Mouse (Mus musculus) forebrain, embryonic 13.5 days (tissue): ENCODE data around the gene Tchp. TPM values are rescaled to one million over a fixed set of nuclear protein-coding genes. Genes with fewer than 3 reads are reported as not detected.

ENCODE experiments used
- ATAC-seq: fragments of 200-750 bp; cut with Nextera tagmentation; 2 replicates; pipeline ENCODE4 v1.8.0; 2017
- H3K27ac ChIP-seq: fragments of 300-500 bp; sonication (generic); 2 replicates; pipeline ENCODE4 v1.5.1; 2015; ENCODE audit warnings: inconsistent platforms, mild to moderate bottlenecking, moderate library complexity
- H3K27me3 ChIP-seq: fragments of 300-500 bp; sonication (generic); 2 replicates; pipeline ENCODE4 v1.6.1; 2015; ENCODE audit warnings: mild to moderate bottlenecking, inconsistent platforms
- H3K36me3 ChIP-seq: fragments of 300-500 bp; sonication (generic); 2 replicates; pipeline ENCODE4 v1.6.1; 2015; ENCODE audit warnings: mild to moderate bottlenecking, inconsistent platforms; ENCODE audit not compliant: poor library complexity, severe bottlenecking
- H3K4me1 ChIP-seq: fragments of 300-500 bp; sonication (generic); 2 replicates; pipeline ENCODE4 v1.6.1; 2015; ENCODE audit warnings: inconsistent platforms
- H3K4me2 ChIP-seq: fragments of 300-500 bp; sonication (generic); 2 replicates; pipeline ENCODE4 v1.6.1; 2015; ENCODE audit warnings: inconsistent platforms, mild to moderate bottlenecking, moderate library complexity
- H3K4me3 ChIP-seq: fragments of 300-500 bp; sonication (generic); 2 replicates; pipeline ENCODE4 v1.5.1; 2015; ENCODE audit warnings: mild to moderate bottlenecking, inconsistent platforms
- H3K9ac ChIP-seq: fragments of 300-500 bp; sonication (generic); 2 replicates; pipeline ENCODE4 v1.6.1; 2015; ENCODE audit warnings: mild to moderate bottlenecking, inconsistent platforms
- H3K9me3 ChIP-seq: fragments of 300-500 bp; sonication (generic); replicated peaks from 2 replicates; pipeline ENCODE4 v1.6.1; 2016; ENCODE audit warnings: inconsistent platforms
- WGBS: fragments of 180-500 bp; shearing (Covaris S2); methylation state at CpG from one replicate; pipeline ENCODE4 v1.1.7; 2015; 5-methylcytosine and 5-hydroxymethylcytosine counted together
- polyA plus RNA-seq: library from polyadenylated mRNA; unstranded; fragments of >200 nt; fragmentation: Nextera tagmentation; extraction: Ambion mirVana; gene quantifications from 2 replicates; pipeline ENCODE4 v1.2.1, GENCODE M21; 2015

The Tchp gene
- polyA plus RNA-seq, 1 experiment from 2014 or later, result 22.6 TPM

DNA sequence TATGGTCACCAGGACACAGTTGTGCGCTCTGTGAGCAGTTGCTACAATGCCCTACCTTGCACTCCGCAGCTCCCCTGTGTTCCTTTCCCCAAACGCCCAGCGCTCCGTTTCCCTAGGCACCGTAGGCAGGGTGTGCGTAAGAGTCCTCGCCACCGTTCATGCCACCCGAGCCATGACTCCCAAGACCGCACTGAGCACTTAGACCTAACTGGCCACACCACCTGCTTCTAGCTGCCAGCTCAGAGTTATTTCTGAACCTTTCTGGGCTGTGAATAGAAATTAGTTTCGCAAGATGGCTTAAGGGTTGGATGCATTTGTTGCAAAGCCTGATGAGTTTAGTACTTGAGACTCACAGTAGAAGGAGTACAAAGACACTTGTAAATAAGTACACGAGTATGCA lies 15.3 kb downstream of the Tchp start:
- H3K36me3 ChIP-seq, result peaks cover 88% of the 10 kb centered on the region
- no peak for ATAC-seq

DNA sequence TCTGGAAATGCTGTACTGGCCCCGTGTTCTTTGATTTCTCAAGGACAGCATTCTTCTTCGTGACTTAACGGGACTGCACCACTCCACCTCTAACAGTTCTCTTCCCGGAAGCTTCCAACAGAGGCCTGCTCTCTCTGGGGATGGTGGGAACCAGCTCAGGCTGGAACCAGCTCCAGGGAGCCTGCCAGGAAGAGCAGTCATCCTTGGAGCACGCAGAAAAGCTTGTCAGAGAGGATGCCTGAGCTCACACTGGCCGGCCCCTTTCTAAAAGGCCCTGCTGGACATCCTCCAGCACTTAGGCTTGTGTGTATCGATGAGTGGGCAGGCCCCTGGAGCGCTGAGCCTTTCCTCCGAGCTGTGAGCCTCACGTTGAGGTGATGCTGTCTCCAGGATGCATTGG lies 20.6 kb downstream of the Tchp start:
- Histone ChIP-seq H3K9ac (no peak overlapping the region; the same call in 1 of the 2 replicates), H3K4me1 (no peaks in the 10 kb centered on the region), H3K36me3 (peaks cover 87% of the 10 kb centered on the region), H3K27me3 (no peaks in the 10 kb centered on the region), H3K4me3 (no peak overlapping the region), H3K27ac (no peak overlapping the region), H3K9me3 (0 out of 2 replicates have a peak, but pooled peaks cover 6% of the 10 kb centered on the region), H3K4me2 (no peak overlapping the region)
- ATAC-seq, result no peak
- 89% methylated on average over 10 of the region's 10 CpGs for WGBS

More for the DNA sequence above, 15.3 kb downstream of the Tchp start:
- Histone ChIP-seq H3K4me1 (no peaks in the 10 kb centered on the region), H3K9ac (no peak overlapping the region), H3K27me3 (no peaks in the 10 kb centered on the region), H3K4me3 (no peak overlapping the region), H3K9me3 (0 out of 2 replicates have a peak, but pooled peaks cover 6% of the 10 kb centered on the region), H3K4me2 (no peak overlapping the region), H3K27ac (no peak overlapping the region)
- 93% methylated on average over 13 of the region's 13 CpGs for WGBS

DNA sequence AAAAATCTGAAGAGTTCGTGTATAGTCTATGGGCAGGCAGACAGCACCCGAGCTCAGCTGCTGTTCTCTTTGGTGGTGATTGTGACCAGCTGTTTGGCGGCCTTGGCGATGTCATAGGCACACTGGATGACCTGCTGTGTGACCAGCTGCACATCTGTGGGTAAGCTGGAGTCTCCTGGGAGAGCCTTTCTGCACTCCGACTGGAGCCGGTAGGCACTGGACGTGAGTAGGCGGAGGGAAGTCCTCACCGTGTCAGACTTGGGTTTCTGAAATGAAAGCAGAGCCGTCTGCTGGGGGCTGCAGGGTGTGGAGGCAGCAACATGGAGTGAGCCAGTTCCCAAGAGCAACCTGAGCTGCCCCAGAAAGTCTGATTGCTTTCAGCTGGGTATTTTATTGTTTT lies 22.6 kb downstream of the Tchp start:
- H3K36me3 ChIP-seq, result peaks cover 90% of the 10 kb centered on the region
- ATAC-seq, result no peak
- H3K4me3 ChIP-seq, result no peak overlapping the region
- 80% methylated on average over 10 of the region's 10 CpGs for WGBS
- no peak overlapping the region for H3K27ac ChIP-seq
- H3K4me1 ChIP-seq, result no peaks in the 10 kb centered on the region
- no peaks in the 10 kb centered on the region for H3K27me3 ChIP-seq
- no peak overlapping the region for H3K9ac ChIP-seq
- H3K4me2 ChIP-seq, result no peak overlapping the region
- no peaks in the 10 kb centered on the region for H3K9me3 ChIP-seq

DNA sequence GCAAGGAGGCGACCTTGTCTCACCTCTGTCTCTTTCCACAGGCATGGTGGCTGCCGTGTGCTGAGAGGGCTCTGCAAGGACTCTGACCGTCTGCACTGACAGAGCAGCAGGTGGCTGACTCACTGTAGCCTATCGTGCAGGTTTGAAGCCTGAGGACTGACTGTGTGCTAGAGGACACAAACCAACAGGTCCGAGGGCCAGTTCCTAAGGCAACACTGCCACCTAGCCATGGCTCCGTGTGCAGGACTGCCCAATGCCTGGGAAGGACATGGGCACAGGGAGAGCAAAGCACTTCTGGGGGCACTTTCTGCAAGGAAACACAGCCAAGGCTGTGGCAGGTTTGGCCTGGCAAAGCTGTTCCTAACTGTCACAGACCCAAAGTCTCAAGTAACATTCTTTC lies 23.9 kb downstream of the Tchp start:
- H3K9ac ChIP-seq, result no peak overlapping the region
- H3K4me3 ChIP-seq, result no peak overlapping the region
- no peak overlapping the region for H3K27ac ChIP-seq
- peaks cover 90% of the 10 kb centered on the region for H3K36me3 ChIP-seq
- H3K27me3 ChIP-seq, result no peaks in the 10 kb centered on the region
- no peaks in the 10 kb centered on the region for H3K4me1 ChIP-seq
- WGBS, result 66% methylated on average over 6 of the region's 6 CpGs
- no peaks in the 10 kb centered on the region for H3K9me3 ChIP-seq
- H3K4me2 ChIP-seq, result no peak overlapping the region
- ATAC-seq, result no peak

DNA sequence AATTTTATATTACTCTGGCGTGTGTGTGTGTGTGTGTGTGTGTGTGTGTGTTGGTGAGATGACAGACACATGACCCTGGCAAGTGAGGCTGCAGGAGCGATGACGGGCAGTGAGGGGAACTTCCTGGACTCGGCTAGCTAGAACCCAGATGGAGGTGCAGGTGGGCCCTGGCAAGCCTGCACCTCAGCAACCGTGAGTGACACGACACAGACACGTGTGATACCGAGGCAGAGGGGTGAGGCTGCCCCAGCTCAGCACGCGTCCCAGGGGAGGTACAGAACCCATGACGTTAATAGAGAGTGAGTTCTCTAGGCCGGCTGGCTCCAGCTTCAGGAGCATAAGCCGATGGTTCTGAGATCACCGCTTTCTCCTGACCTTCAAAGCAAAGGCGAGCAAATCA lies 24.4 kb downstream of the Tchp start:
- no peak for ATAC-seq
- no peak overlapping the region for H3K4me2 ChIP-seq
- H3K9me3 ChIP-seq, result no peaks in the 10 kb centered on the region
- no peak overlapping the region for H3K4me3 ChIP-seq
- H3K9ac ChIP-seq, result no peak overlapping the region
- WGBS, result 95% methylated on average over 15 of the region's 15 CpGs
- H3K4me1 ChIP-seq, result no peaks in the 10 kb centered on the region
- H3K36me3 ChIP-seq, result peaks cover 94% of the 10 kb centered on the region
- H3K27ac ChIP-seq, result no peak overlapping the region
- no peaks in the 10 kb centered on the region for H3K27me3 ChIP-seq

DNA sequence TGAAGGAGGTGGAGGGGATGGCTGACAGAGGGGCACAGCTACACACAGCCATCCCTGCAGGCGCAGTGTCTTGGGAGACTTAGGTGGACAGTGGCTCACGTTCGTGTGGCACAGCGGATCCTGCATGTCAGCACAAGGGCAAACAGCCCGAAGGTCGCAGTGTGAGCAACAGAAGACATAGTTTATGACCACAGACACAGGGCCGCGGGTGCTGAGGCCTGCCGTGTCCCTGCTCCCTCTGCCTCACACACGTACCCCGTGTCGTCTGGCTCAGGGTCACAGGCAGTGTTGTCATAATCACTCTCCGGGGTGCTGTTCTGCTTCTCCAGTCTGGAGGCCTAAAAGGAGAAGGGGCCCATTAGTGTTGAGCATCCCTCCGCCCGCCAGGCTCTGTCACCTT lies 26.0 kb downstream of the Tchp start:
- peaks cover 96% of the 10 kb centered on the region for H3K36me3 ChIP-seq
- H3K9ac ChIP-seq, result no peak overlapping the region
- no peaks in the 10 kb centered on the region for H3K9me3 ChIP-seq
- H3K4me2 ChIP-seq, result no peak overlapping the region
- no peaks in the 10 kb centered on the region for H3K27me3 ChIP-seq
- no peak overlapping the region for H3K27ac ChIP-seq
- 95% methylated on average over 15 of the region's 15 CpGs for WGBS
- H3K4me1 ChIP-seq, result no peaks in the 10 kb centered on the region
- no peak for ATAC-seq
- no peak overlapping the region for H3K4me3 ChIP-seq

DNA sequence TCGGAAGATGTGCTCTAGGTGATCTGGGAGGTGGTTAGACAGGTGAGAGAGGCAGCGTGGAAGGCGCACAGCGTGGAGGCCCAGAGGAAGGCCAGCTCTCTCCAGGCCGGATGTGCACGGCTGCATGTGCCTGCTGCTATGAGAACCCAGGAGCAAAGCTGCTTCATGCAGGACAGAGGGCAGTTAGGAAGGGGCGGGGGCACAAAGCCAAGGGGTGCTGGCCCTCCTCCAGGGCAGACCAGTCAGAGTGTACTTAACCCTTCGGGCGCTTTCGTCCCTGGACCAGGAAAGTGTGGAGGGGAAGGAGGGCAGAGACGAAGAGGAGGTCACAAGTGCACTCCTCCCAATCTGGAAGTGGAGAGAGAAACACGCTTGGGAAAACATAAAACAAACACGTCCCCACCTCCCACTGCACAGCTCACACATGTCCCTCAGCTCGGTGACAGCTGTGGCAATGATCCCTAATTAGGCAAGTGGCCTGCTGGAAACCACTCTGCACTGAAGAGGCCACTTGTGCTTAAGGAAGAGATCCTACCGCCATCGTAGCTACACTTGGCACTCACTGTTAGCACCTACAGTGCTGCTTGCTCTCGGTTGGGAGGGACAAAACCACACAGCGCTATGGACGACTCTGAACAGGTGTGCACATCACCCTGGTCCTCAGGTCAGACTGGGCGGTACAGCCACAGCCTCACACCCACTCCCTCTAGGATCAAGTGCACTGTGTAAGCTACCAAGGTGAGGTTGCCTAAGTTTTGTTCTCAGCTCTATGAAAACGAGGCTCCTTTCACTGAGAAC lies 29.7 kb downstream of the Tchp start:
- Histone ChIP-seq H3K4me2 (no peak overlapping the region), H3K4me1 (no peaks in the 10 kb centered on the region), H3K9ac (no peak overlapping the region), H3K27ac (no peak overlapping the region), H3K4me3 (no peak overlapping the region), H3K36me3 (peaks cover 92% of the 10 kb centered on the region), H3K27me3 (no peaks in the 10 kb centered on the region), H3K9me3 (no peaks in the 10 kb centered on the region)
- WGBS, result 86% methylated on average over 21 of the region's 21 CpGs
- ATAC-seq, result no peak

DNA sequence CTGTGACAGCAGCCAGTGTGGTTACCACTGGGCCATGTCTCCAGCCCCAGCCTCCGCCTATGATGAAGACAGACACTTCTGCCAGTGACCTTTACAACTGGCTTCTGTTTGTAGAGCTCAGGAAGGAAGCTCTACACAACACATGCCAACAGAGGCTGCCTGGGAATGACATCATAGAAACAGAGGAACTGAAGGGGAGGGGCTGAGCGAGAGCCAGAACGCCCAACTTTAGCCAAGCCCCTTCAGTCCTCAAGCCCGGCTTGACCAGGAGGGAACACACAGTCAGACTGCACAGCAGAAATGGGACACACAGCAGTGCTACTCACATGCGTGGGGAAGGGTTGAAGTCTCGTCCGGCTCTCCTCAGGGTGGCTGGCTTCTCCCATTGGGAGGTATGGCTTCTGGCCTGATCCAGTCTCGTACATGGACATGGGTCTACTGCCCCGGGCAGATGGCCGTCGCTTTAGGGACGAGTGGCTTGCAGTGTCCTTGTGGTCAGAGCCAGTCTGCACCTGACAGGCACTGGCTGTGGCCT lies 31.2 kb downstream of the Tchp start:
- no peak overlapping the region for H3K4me2 ChIP-seq
- H3K9me3 ChIP-seq, result no peaks in the 10 kb centered on the region
- H3K4me3 ChIP-seq, result no peak overlapping the region
- H3K27ac ChIP-seq, result no peak overlapping the region
- ATAC-seq, result no peak
- peaks cover 92% of the 10 kb centered on the region for H3K36me3 ChIP-seq
- no peaks in the 10 kb centered on the region for H3K4me1 ChIP-seq
- no peaks in the 10 kb centered on the region for H3K27me3 ChIP-seq
- 94% methylated on average over 12 of the region's 12 CpGs for WGBS
- no peak overlapping the region for H3K9ac ChIP-seq

DNA sequence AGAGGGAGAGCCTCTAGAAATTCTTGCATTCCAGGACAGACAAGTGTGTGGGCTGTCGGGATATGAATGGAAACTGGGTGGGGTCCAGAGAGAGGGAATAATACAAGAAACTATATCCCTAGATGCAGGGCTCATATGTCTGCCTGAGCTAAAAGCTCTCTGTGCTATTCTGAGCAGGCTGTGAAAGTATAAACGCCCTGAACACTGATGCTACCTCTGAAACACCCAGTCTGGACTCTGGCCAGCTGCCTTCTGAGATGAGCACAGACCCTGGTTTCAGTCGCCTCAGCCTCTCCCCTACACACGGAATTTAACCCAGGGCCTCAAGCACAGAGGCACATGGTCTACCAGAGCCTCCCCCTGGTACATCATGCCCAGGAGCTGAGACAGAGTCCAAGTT lies 33.0 kb downstream of the Tchp start:
- no peak for ATAC-seq
- peaks cover 95% of the 10 kb centered on the region for H3K36me3 ChIP-seq
- no peaks in the 10 kb centered on the region for H3K27me3 ChIP-seq
- no peaks in the 10 kb centered on the region for H3K9me3 ChIP-seq
- no peak overlapping the region for H3K4me3 ChIP-seq
- WGBS, result 72% methylated on average over 4 of the region's 4 CpGs
- no peak overlapping the region for H3K4me2 ChIP-seq
- no peak overlapping the region for H3K9ac ChIP-seq
- no peak overlapping the region for H3K27ac ChIP-seq
- H3K4me1 ChIP-seq, result no peaks in the 10 kb centered on the region

DNA sequence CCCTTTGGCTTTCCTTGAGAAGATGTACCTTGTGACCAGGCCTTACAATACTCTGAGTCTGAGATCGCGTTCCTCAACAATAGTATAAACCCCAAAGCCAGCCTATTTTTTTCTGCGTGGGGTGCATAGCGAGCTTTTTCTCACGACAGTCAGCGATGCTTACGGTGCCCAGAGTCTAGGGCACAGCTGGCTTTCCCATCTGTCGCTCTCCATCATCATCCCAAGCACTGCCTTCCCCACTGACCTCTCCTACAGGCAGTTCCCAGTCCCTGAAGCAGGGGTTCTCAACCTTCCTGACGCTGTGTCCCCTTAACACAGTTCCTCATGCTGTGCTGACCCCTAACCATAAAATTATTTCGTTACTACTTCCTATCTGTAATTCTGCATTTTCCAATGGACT lies 35.0 kb downstream of the Tchp start:
- no peak for ATAC-seq
- H3K36me3 ChIP-seq, result peaks cover 91% of the 10 kb centered on the region
- WGBS, result 87% methylated on average over 10 of the region's 10 CpGs
- H3K4me3 ChIP-seq, result no peak overlapping the region
- no peaks in the 10 kb centered on the region for H3K4me1 ChIP-seq
- no peaks in the 10 kb centered on the region for H3K9me3 ChIP-seq
- no peaks in the 10 kb centered on the region for H3K27me3 ChIP-seq
- no peak overlapping the region for H3K9ac ChIP-seq
- H3K4me2 ChIP-seq, result no peak overlapping the region
- H3K27ac ChIP-seq, result no peak overlapping the region

DNA sequence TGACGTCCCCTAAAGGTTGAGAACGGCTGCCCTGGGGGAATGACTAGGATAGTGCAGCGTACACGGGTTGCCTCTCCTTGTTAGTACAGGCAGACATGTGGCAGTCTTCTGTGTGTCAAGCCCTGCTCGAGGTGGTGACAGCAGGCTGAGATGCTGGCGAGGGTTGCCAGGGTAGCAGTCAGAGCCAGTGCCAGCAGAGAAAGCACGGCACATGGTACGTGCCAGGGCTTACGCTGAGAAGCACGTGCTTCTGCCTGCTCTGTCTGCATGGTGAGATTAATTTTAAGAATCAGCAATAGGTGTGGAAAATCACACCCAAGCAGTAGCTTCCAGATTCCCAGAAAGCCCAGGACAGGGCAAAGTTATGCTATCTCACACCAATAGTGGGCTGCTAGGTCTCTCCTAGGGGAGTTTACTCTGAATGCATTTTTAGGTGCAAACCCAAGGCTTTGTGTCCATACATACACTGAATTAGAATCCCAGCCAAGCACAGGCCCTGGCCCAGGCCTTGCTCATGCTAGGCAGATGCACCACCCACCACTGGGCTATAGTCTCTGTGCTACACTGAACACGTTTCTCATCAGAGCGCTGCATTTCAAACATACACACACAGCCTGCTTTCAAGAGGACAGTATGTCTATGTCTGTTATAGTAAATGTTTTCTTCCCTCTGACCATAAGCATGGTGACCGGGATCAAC lies 35.6 kb downstream of the Tchp start:
- Histone ChIP-seq H3K4me2 (no peak overlapping the region), H3K4me3 (no peak overlapping the region), H3K4me1 (no peaks in the 10 kb centered on the region), H3K36me3 (peaks cover 91% of the 10 kb centered on the region), H3K9me3 (no peaks in the 10 kb centered on the region), H3K27me3 (no peaks in the 10 kb centered on the region), H3K9ac (no peak overlapping the region), H3K27ac (peak overlapping the region; percentile 49; the same call in 1 of the 2 replicates)
- WGBS, result 85% methylated on average over 13 of the region's 13 CpGs
- ATAC-seq, result peak; percentile 86

DNA sequence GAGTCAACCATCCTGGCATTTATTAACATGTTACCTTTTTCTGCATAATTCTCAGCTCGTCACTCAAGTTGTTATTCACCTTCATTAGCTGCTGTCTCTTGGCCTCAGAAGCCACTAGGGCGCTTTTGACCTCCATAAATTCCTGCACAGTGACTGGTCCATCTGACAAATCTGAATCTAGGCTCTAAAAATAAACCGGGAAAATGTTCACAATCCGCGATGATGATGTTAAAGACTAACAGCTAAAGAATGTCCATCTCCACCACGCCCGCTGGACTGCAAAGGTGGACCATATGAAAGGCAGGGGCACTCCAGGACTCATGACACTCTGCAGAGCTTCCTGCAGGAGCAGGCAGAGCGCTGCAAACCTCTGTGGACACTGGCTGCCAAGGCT lies 36.1 kb downstream of the Tchp start:
- Histone ChIP-seq H3K4me1 (no peaks in the 10 kb centered on the region), H3K27me3 (no peaks in the 10 kb centered on the region), H3K9me3 (no peaks in the 10 kb centered on the region), H3K4me3 (no peak overlapping the region), H3K36me3 (peaks cover 91% of the 10 kb centered on the region), H3K4me2 (no peak overlapping the region), H3K27ac (0 out of 2 replicates have a peak overlapping the region, but pooled peaks have one; percentile 49), H3K9ac (no peak overlapping the region)
- 95% methylated on average over 8 of the region's 8 CpGs for WGBS
- ATAC-seq, result no peak
